Mouse (Mus musculus) urinary bladder, postnatal 10 days (tissue): ENCODE data around the gene Trp53i11.

Experiments
- DNase-seq: peaks from one replicate; pipeline ENCODE4 v3.0.0; 2022; ENCODE audit warnings: low spot score

Gene Trp53i11

DNA sequence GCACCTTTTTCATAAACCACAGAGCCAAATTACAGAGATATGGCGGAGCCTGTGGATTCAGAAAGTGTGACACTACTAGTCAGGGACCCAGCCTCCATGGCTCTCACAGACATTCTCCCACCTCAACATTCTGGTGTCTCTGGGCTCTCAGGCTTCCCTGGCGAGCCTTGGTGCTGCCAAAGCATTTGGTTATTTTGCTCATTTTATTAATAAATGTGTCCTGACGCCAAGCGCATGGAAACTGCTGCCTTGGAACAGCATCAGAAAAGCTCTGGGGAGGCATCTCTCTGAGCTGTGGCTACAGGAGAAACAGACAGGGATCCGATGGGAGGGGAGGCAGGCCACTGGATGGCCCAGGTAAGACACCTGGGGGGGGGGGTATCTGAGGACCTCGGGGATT, 15.4 kb upstream of the Trp53i11 start:
- DNase-seq = no peak

DNA sequence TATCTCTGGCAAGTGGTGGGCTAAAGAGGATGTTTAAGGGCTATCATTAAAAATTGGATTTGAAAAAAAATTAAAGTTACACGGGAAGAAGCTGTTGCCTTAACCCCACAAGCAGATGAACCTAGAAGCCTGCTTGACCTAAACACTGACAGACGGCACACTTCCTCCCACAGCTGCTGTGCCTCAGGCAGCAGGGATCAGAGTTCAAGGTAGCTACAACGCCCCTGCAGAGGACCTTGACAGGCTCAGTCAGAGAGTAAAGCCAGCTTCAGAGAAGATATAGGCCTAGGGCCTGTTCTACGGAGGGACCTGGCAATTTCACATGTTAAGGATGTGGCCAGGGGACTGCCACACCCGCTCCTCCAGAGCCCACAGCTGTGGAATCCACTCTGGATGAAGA, 14.9 kb upstream of the Trp53i11 start:
- no peak for DNase-seq

DNA sequence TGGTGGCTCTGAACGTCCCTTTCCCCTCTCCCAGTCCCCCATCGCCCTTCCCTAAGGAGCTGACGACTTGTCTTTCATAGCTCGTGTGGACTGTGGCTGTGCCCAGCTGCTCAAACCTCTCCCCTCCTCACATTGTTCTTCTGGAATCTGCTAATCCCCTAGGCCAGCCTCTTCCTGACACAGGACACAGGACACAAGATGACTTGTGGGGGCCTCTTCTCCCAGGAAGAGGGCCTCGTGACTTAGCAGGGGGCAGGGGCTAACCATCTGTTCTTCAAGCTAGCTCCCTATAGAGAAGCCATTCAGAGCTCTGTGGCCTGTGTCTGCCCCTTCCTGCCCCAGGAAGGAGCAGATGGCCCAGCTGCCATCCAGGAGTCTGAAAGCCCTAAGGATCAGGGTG, 13.2 kb upstream of the Trp53i11 start:
- DNase-seq = no peak

DNA sequence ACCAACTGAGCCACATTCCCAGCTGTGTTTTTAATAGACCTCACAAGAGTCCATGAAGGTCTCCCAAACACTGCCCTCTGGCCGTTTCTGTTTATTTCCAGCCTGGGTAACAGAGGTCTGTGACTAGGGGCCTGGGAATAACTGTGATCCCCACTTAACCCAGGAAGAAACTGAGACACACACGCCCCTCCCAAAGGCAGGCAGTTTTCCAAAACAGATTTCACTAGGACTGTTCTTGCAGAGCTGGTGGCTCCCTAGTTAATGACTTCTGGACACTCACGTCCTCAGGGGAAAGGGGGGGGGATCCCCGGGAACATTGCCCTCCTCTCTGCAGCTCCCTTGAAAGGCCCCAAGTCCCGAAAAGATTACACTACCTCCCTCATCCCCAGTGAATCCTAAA, 12.1 kb upstream of the Trp53i11 start:
- no peak for DNase-seq

DNA sequence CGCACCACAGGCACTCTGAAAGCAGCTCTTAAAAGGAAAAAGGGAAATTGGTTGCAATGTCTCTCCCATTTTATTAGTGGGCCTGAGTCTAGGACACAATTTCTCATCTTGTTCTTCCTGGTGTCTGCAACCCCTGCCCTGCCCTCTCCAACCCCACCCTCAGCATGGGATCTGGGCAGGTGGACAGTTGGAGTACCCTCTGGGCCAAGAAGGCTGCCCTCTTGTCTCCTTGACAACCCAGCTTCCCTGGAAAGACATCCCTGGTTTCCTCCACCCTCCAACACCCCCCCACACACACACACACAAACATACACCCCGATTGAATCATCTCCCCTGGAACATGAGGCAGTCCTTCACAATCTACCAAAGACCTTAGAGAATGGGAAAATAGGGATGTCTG, 11.6 kb upstream of the Trp53i11 start:
- DNase-seq = no peak

DNA sequence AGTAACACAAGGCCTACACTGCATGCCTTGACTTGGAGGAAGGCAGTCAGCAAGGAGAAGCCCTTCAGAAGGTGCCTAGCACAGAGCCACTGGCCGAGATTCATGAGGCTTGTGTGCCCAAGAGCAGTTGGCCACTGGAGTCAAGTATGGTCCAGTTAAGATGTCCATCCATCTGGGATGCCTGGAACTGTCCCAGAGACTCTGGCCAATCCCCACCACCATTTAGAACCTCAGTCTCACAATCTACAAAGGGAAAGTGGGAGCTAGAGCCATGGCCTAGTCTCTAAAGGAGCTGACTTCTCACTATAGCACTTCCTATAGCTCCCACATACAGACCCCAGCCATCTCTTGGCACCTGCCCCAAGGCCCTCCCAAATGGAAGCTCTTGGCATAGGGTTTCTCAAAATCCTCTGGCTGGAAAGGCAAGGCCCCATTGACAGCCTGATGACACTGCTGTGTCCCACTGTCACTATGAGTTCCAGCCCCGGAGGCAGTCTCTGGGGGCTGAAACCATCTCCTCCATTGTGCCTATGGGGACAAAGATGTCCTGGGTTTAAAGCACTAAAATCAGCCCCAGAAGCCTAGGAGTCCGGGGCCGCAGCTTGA, 11.1 kb upstream of the Trp53i11 start:
- no peak for DNase-seq

DNA sequence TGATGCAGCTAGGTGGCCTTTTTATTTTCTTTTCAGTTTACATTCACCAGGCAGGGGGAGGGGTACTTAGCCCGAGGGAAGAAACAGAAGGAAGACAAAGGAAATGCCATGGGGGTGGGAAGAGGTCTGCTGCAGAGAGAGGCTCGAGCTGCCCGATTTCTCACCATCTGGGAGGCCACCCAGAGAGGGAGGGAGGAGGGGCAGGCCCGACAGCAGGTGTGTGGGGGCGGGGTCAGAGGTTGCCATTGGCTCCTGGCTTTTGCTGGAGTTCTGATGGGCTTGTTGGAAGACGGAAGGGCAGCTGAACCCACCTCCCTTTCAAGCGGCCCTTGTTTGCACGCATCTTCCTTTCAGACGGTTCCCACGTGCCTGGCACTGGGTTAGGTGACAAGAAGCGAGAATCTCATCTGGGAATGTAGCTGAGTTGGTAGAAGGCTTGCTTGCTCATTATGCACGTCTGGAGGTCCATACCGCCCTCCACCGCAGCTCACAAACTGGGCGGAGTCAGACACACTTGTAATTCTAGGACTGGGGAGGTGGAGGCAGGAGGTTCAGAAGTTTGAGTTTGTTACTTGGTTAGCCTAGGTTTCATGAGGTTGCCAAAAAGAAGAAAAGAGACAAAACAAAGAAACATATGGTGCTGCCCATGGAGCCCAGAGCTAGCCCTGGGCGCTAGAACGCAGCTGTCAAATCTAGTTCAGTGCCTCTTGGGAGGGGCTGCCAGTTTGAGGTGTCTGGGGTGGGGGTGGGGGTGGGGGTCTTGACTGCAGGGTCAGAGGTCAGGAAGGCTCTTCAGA, 10.3 kb upstream of the Trp53i11 start:
- no peak for DNase-seq

DNA sequence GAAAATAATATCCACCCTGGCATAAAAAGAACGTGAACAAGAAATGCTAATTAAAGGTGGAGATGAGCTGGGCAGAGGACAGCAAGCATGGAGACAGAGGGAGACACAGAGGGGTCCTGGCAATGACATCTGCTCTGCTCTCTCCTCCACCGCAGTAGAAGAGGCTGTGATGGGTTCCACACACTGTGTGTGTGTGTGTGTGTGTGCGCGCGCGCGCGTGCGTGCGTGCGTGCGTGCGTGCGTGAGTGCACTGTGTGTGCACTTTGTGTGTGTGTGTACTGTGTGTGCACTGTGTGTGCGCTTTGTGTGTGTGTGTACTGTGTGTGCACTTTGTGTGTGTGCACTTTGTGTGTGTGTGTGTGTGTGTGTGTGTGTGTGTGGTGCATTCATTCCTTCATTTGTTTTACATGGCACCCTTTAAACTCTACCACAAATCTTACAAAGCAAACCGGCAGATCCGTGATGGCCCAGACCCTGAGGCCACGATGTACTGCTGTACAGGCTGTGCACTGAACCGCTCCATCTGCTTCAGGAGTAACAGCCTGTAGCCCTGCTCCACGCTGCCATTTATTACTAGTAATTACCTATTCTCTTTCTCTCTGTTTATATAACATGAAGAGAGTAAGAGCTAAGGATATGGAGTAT, 9.6 kb upstream of the Trp53i11 start:
- DNase-seq = no peak

DNA sequence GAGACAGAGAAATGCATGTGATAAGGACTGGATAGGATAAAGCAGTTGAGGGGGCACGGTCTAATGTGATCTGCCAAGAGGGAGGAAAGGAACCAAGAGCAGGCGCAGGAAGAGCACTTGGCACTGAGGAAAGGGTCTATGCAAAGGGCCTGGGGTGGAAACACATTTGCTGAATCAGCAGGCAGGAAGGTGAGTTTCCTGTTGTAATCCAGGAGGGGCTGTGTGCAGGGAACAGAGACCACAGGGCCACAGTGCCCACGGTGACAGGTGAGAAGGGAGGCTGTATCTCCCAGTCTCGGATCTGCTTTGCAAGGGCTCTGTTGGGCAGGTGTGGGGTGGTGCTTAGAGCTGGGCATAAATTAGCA, 9.1 kb upstream of the Trp53i11 start:
- no peak for DNase-seq

DNA sequence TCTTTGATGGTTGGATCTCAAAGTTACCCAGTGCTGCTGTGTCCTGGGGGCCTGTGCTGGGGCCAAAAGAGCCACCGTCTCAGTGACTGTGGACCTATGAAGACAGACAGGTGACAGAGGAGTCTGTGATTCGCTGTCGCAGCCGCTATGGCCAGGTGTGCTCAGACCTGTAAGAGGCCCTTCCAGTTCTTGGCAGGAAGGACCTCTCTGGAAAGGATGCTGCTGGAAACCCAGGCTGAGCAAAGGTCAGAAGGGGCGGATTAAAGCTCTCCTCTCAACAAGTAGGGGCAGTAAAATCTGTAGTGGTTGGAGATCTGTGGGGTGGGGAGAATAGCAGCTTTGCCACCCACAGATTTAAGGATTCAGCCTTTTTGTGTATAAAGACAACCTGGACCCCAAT, 7.7 kb upstream of the Trp53i11 start:
- DNase-seq = no peak

DNA sequence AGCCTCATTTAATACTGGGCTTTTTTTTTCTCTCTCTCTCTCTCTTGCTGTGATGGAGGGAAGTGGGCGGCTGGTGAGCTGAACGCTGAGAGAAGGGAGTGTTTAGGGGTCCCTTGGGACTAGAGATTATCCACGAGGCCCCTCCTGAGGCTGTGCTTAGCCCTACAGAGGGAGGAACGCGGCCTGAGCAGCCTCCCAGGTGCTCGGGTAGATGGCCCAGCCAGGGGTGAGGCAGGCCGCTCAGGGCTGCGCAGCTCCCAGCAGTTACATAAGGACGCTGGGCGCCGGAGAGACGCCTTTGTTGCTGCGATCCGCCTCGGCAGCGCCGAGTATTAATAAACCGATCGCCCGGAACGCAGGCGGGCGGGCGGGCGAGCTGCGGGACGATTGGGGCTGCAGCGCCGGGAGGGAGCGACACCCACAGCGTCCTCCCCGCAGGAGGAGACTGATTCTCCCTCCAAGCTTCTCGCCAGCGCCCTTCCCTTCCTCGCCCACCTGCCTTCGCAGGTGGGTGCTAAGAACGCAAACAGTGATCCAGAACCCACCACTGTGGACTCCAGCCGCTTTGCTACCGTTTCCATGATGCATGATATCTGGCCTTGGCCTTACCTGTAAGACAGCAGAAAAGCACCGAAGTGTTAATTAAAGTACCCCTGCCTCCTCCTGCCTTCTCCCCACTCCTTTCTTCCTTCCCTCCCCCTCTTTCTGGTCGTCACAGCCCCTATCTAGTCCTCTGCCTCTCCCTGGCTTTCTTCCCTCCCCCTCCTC, 7.1 kb upstream of the Trp53i11 start:
- no peak for DNase-seq

DNA sequence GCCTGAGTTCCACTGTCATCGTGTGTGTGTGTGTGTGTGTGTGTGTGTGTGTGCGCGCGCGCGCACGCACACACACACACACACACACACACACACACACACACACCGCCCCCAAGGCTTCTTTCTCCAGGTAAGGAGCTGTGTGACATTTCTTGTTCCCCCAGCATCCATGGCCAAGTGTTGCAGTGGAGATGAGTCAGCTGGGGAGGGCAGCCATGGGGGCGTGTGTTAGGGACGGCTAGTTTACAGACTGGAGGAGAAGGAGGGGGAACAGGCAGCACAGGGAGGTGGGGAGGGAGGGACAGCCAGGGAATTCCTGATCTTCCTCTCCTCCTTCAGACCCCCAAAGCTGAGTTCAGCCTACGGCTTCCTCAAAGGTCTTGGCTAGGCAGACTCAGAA, 4.5 kb upstream of the Trp53i11 start:
- DNase-seq = no peak

DNA sequence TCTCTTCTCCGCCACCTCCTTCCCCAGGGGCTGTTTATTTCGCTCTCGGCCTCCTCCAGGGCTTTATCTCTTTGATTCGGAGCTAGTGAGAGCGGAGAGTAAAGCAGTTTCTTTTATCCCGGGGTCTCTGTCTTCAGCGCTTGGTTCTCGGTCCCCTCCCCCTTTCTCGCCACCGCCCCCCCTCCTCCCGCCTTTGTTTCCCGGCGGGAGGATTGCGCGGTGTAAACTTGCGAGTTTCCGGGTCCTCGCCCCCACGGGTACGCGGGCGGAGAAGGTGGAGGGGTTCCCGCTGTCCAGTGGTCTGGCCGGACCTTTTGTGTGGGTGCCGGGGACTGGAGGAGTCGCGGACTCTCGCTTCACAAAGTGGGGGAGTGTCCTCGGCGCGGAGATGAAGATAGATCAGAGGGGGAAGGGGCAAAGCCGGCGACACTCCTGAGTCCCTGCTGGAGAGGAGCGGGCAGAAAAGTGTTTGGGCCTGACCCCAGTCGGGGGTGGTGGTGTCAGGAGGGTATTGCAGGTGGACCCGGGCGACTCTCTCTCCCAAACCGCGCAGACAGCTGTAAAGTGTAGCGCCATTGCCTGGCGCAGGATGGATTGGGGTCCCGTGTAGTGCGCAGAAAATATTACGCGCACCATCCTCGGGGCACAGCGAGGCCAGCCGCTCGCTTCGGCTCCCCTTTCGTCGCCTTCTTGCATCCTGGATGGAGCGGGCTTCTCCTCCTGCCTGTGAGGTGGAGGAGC, 842 bp downstream of the Trp53i11 start:
- DNase-seq = no peak

DNA sequence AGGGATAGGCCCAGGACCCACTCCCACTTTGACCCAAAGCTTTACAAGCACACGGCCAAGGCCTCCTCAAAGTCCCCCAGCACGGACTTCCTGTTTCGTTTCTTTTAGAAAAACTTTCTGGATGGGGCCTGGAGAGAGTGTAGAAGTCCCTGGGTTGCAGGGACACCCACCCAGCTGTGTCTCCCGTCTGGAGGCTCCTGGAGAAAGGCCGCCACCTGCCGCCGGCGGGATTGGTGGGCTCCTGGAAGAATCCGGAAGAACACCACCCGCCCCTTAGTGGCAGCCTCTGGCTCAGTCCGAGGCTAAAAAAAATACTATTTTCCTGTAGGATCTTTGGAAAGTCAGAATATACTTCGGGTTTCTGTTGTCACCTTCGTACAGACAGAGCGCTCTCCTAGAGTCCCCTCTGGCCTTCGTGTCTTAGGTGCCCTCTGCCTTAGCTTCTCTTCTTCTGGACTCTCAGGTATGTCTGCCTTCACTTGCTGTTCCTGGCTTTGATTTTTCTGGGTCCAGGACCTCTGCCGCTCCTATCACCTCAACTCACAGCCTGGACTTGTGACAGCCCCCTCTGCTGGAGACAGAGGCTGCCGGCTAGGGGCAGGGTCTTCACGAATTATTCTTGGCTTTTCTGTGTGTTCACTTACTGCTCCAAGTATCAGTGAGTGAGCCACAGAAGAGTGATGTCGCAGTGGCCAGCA, 1.6 kb downstream of the Trp53i11 start:
- no peak for DNase-seq

DNA sequence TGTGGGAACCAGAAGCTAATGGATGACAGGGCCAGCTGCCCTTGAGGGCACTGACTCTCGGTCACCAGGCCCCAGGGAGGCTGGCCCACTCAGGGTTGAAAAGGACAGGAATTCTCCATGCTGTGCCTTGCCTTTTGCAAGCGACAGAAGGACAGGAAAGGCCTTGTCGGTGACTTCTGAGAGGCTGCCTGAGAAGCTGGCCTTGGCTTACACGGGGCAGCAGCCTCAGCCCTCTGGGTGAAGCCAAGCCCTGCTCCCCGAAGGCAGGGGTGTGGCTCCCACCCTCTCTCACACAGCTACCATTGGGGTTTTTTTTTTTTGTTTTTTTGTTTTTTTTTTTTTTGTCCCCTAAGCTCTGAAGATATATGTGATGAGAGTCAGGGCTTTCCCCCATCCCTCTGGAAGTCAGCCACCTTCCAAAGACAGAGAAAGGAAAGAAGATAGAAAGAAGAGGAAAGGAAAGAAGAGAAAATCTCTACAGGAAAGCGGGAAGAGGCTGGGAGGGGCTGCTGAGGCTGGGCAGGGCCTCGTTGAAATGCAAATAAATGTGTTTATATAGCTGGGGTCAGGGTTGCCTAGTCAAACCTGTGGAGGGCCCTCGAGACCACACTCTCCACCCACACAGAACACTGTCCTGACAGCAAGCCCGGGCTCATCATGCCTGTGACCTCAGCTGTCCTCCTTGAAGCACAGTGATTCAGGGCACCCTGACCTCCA, 3.6 kb downstream of the Trp53i11 start:
- DNase-seq = no peak

DNA sequence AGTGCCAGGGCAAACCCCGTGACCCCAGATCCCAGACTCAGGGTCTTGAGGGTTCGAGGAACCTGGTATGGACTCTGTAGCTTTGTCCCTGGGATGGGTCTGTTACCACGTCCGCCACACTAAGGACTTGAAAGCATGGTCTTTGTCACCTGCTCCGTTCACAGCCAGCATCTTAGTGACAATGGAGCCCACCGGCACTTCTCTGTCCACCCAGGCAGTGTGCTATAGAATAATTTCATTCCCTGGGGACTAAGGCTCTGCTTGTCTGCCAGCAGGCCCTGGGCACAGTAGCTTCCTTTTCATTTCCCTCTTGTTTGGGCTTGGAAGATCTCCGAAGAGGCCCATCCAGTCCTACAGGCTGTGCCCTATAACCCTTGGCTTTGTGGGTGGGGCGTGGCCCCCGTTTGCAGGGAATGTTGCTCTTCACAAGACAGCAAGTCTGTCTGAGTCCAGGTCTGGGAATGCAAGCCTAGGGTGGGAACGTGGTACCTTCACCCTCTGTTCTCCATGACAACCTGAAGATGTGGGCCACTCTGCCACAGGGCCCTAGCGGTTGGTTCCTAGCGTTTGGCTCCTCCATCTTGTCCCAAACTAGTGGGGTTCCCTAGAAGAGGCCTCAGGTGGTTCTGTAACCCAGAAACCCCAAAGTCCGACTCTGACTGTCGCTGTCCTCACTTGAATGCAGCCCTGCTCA, 4.3 kb downstream of the Trp53i11 start:
- no peak for DNase-seq

DNA sequence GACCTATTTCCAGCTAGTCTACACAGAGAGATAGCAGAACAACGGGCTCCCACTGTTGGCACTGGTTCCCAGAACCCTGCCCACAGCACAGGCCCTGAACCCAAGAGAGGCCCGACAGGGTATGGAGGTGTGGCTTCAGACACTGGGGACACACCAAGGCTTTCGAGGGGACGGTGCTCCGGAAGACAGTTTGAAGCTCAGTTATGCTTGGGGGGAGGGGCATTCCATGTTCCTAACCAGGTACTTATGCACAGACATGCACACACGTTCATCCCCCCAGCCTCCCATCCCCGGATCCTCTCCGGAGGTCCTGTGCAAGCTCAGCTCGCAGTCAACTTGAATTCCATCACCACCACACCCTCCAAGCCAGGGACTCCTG, 4.8 kb downstream of the Trp53i11 start:
- DNase-seq = no peak

DNA sequence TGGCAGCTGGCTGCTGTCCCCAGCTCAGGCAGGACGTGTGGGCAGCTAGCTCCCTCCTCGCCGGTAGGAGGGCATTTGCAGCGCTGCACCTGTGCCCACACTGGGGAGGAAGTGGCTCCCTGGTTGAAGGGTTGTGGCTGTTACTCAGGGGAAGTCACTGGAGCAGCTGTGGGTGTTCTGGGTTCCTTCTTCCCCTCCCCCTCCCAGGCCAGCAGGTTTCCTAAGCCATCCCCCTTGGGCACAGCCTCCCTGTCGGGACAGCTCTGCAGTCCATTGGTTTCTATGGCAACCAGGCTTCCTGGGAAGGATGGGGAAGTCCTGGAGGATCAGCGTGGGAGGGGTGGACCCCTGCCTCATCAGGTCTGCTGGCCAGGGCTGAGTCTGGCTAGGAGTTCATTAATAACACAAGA, 5.3 kb downstream of the Trp53i11 start:
- no peak for DNase-seq

DNA sequence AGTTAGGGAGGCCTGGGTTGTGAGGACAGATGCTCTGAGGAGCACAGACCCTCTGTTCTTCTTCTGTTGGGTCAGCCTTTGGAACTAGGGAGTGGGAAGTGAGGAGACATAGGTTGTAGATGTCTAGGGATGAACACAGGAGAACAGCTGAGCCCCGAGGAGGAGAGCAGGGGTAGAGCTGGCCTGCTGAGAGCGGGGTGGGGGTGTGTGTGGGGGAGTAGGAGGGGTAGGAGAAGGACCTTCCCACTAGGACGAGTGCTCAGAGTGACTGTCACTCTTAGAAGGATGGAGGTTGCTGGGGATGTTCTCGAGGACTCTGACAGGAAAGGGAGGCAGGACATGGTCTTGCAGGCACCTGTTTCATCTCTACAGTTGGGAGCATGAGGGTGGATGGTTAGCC, 6.5 kb downstream of the Trp53i11 start:
- DNase-seq = no peak

DNA sequence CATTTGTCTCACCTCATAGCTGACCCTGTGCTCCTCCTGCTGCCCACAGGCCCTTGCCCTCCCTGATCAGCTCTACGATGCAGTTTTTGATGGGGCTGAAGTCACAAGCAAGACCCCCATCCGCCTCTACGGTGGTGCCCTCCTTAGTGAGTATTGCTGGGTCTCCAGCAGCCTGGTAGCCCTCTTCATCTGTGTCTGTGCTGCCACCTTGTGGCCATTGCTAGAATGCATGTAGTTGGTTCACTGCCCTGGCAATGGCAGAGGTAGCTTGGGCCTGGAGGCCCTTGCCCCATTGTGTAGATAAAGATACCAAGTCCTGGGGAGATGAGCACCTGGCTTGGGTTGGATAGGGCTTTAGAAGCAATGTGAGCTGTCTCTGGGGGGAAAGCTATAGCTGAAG, 11.5 kb downstream of the Trp53i11 start:
- DNase-seq = peak; percentile 87
